Mouse (Mus musculus) intestine, embryonic 16.5 days (tissue): ENCODE results near the gene Ciz1. TPM values are rescaled to one million over a fixed set of nuclear protein-coding genes. Genes with fewer than 3 reads are reported as not detected.

Experiments
- ATAC-seq: fragments of 200-750 bp; cut with Nextera tagmentation; 2 replicates; pipeline ENCODE4 v1.8.0; 2017; ENCODE audit warnings: moderate TSS enrichment, moderate library complexity
- H3K27ac ChIP-seq: fragments of 300-500 bp; sonication (generic); 2 replicates; pipeline ENCODE4 v1.5.1; 2014; ENCODE audit warnings: mild to moderate bottlenecking, low read length
- H3K27me3 ChIP-seq: fragments of 300-500 bp; sonication (generic); replicated peaks from 2 replicates; pipeline ENCODE4 v1.6.1; 2014; ENCODE audit warnings: low read length, control low read depth, mixed read lengths; ENCODE audit not compliant: control insufficient read depth, insufficient read depth
- H3K36me3 ChIP-seq: fragments of 300-500 bp; sonication (generic); 2 replicates; pipeline ENCODE4 v1.6.1; 2014; ENCODE audit warnings: low read length, control low read depth; ENCODE audit not compliant: control insufficient read depth, insufficient read depth
- H3K4me1 ChIP-seq: fragments of 300-500 bp; sonication (generic); 2 replicates; pipeline ENCODE4 v1.6.1; 2014; ENCODE audit warnings: low read length, control low read depth, mixed read lengths; ENCODE audit not compliant: control insufficient read depth, insufficient read depth
- H3K4me2 ChIP-seq: fragments of 300-500 bp; sonication (generic); 2 replicates; pipeline ENCODE4 v1.6.1; 2014; ENCODE audit warnings: low read depth, low read length, control low read depth
- H3K4me3 ChIP-seq: fragments of 300-500 bp; sonication (generic); 2 replicates; pipeline ENCODE4 v1.5.1; 2014; ENCODE audit warnings: mild to moderate bottlenecking, low read length
- H3K9ac ChIP-seq: fragments of 300-500 bp; sonication (generic); 2 replicates; pipeline ENCODE4 v1.6.1; 2014; ENCODE audit warnings: low read depth, low read length
- H3K9me3 ChIP-seq: fragments of 300-500 bp; sonication (generic); 2 replicates; pipeline ENCODE4 v1.6.1; 2016; ENCODE audit warnings: low read length, control low read depth; ENCODE audit not compliant: control insufficient read depth
- WGBS: fragments of 180-500 bp; shearing (Covaris S2); extraction: QIAGEN DNeasy Blood & Tissue Kit; methylation state at CpG from one replicate; pipeline ENCODE4 v1.1.7; 2014; 5-methylcytosine and 5-hydroxymethylcytosine counted together
- polyA plus RNA-seq: library from polyadenylated mRNA; unstranded; fragments of >200 nt; fragmentation: Nextera tagmentation; extraction: Ambion mirVana; gene quantifications from 2 replicates; pipeline ENCODE4 v1.2.1, GENCODE M21; 2015

Ciz1 gene
- polyA plus RNA-seq, 1 experiment from 2014 or later = 47.1 TPM

DNA sequence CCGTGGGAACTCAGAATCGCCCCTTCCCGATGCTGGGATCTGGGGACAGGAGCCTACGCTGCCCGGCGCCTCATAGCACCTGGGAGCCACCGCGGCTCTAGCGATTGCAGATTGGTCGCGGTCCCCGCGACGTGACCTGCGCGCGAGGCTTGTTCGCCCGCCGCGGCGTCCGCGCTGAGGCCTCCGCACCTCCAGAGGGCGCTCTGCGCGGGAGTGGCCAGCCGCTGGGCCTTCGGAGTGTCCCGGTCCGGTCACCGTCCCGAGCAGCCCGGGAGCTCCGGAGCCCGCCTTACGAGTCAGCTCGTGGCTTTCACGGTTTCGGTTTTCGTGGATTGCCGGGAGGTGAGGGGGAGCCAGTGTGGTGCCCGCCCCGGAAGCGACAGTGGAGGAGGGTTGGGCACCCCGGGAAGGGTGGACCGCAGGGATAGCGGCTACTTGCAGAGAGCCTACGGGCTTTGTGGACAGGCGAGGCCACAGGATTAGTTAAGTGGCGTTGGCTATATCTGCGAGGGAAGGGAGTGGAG lies 10.8 kb downstream of the Ciz1 start:
- under 1% methylated on average over 53 of the region's 53 CpGs for WGBS
- peak overlapping the region; percentile 97 for H3K27ac ChIP-seq
- peak overlapping the region; percentile 81 for H3K4me2 ChIP-seq
- H3K36me3 ChIP-seq = peaks cover 5% of the 10 kb centered on the region
- H3K9ac ChIP-seq = peak overlapping the region; percentile 89
- H3K27me3 ChIP-seq = 0 out of 2 replicates have a peak, but pooled peaks cover 3% of the 10 kb centered on the region
- peak overlapping the region; percentile 79 for H3K4me3 ChIP-seq
- no peaks in the 10 kb centered on the region for H3K9me3 ChIP-seq
- H3K4me1 ChIP-seq = peaks cover 16% of the 10 kb centered on the region
- ATAC-seq = peak; percentile 82

- ATAC-seq = peak; percentile 75
Observed at GRCm38 (mm10) chr2:32363376-32364106, 11.4 kb downstream of the Ciz1 start.

DNA sequence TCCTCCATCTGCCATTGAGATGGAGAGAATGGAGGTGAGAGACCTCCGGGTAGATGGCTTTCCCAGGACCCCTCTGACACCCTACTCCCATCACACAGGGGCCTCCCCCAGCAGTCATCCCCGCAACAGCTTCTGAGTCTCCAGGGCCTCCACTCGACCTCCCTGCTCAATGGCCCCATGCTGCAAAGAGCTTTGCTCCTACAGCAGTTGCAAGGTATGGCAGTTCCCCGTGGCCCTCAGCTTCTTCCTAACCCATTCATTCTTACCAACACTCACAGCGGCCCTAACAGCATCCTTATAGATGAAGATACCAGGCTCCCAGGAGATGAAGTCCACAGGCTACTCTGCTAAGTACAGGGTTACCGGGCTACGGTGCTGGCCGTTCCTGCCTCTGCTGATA lies 12.0 kb downstream of the Ciz1 start:
- no peak for ATAC-seq
- H3K4me1 ChIP-seq = peaks cover 16% of the 10 kb centered on the region
- H3K36me3 ChIP-seq = peaks cover 5% of the 10 kb centered on the region
- H3K9ac ChIP-seq = peak overlapping the region; percentile 89
- H3K27ac ChIP-seq = no peak overlapping the region
- H3K4me2 ChIP-seq = peak overlapping the region; percentile 81
- WGBS = 77% methylated on average over 8 of the region's 8 CpGs
- no peaks in the 10 kb centered on the region for H3K9me3 ChIP-seq
- 0 out of 2 replicates have a peak, but pooled peaks cover 3% of the 10 kb centered on the region for H3K27me3 ChIP-seq
- H3K4me3 ChIP-seq = peak overlapping the region; percentile 79

More at GRCm38 (mm10) chr2:32363376-32364106, 11.4 kb downstream of the Ciz1 start:
- Histone ChIP-seq H3K4me2 (peak overlapping the region; percentile 81), H3K4me1 (peaks cover 16% of the 10 kb centered on the region), H3K9me3 (no peaks in the 10 kb centered on the region), H3K27me3 (0 out of 2 replicates have a peak, but pooled peaks cover 3% of the 10 kb centered on the region), H3K4me3 (peak overlapping the region; percentile 79), H3K9ac (peak overlapping the region; percentile 89), H3K27ac (peak overlapping the region; percentile 97), H3K36me3 (peaks cover 5% of the 10 kb centered on the region)
- WGBS = 7% methylated on average over 19 of the region's 19 CpGs

- no peak overlapping the region for H3K4me3 ChIP-seq
- no peaks in the 10 kb centered on the region for H3K27me3 ChIP-seq
- H3K4me1 ChIP-seq = peaks cover 10% of the 10 kb centered on the region
- peaks cover 16% of the 10 kb centered on the region for H3K36me3 ChIP-seq
- no peak overlapping the region for H3K9ac ChIP-seq
- H3K9me3 ChIP-seq = no peaks in the 10 kb centered on the region
- no peak for ATAC-seq
- H3K4me2 ChIP-seq = no peak overlapping the region
- no peak overlapping the region for H3K27ac ChIP-seq
- WGBS = 94% methylated on average over 5 of the region's 5 CpGs
Observed at GRCm38 (mm10) chr2:32367315-32367714, 15.2 kb downstream of the Ciz1 start.

- H3K27me3 ChIP-seq = no peaks in the 10 kb centered on the region
- WGBS = 91% methylated on average over 10 of the region's 10 CpGs
- peaks cover 36% of the 10 kb centered on the region for H3K36me3 ChIP-seq
- no peak overlapping the region for H3K4me3 ChIP-seq
- H3K27ac ChIP-seq = no peak overlapping the region
- H3K4me2 ChIP-seq = no peak overlapping the region
- H3K9me3 ChIP-seq = no peaks in the 10 kb centered on the region
- peaks cover 3% of the 10 kb centered on the region for H3K4me1 ChIP-seq
- H3K9ac ChIP-seq = no peak overlapping the region
- ATAC-seq = no peak
Observed at GRCm38 (mm10) chr2:32374191-32374590, 22.1 kb downstream of the Ciz1 start.

GRCm38 (mm10) chr2:32375317-32375940 lies 23.3 kb downstream of the Ciz1 start:
- no peaks in the 10 kb centered on the region for H3K27me3 ChIP-seq
- no peak overlapping the region for H3K4me3 ChIP-seq
- no peak overlapping the region for H3K27ac ChIP-seq
- H3K36me3 ChIP-seq = peaks cover 34% of the 10 kb centered on the region
- no peak for ATAC-seq
- 88% methylated on average over 13 of the region's 13 CpGs for WGBS
- no peak overlapping the region for H3K9ac ChIP-seq
- H3K4me2 ChIP-seq = no peak overlapping the region
- H3K9me3 ChIP-seq = no peaks in the 10 kb centered on the region
- peaks cover 3% of the 10 kb centered on the region for H3K4me1 ChIP-seq

DNA sequence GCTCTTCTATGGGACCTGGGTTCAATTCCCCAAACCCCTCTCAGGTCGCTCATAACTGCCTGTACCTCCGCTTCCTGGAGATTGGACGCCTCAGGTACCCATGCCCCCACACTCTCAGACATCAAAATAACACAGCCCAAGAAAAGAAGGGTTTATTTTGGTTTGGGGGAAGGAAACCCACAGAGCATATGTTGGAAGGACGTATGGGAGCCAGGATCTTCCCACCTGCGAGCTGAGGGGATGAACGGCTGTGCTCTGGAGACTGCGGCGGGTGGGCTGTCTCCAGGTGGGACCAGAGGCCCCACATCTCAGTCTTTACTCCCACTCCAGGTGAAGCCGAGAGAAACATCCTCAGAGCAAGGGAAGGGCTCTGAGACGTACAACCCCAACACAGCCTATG lies 24.8 kb downstream of the Ciz1 start:
- no peak overlapping the region for H3K27ac ChIP-seq
- ATAC-seq = no peak
- peaks cover 7% of the 10 kb centered on the region for H3K4me1 ChIP-seq
- H3K36me3 ChIP-seq = peaks cover 28% of the 10 kb centered on the region
- no peak overlapping the region for H3K9ac ChIP-seq
- H3K4me3 ChIP-seq = no peak overlapping the region
- H3K4me2 ChIP-seq = no peak overlapping the region
- H3K9me3 ChIP-seq = no peaks in the 10 kb centered on the region
- no peaks in the 10 kb centered on the region for H3K27me3 ChIP-seq
- WGBS = 93% methylated on average over 10 of the region's 10 CpGs

GRCm38 (mm10) chr2:32380001-32380500 lies 27.9 kb downstream of the Ciz1 start:
- Histone ChIP-seq H3K4me2 (no peak overlapping the region), H3K9ac (no peak overlapping the region), H3K36me3 (peaks cover 20% of the 10 kb centered on the region), H3K9me3 (no peaks in the 10 kb centered on the region), H3K4me1 (peaks cover 4% of the 10 kb centered on the region; the same call in 1 of the 2 replicates), H3K27ac (no peak overlapping the region), H3K4me3 (no peak overlapping the region), H3K27me3 (no peaks in the 10 kb centered on the region; the same call in 1 of the 2 replicates)
- 87% methylated on average over 7 of the region's 7 CpGs for whole genome bisulfite sequencing
- no peak for ATAC-seq

DNA sequence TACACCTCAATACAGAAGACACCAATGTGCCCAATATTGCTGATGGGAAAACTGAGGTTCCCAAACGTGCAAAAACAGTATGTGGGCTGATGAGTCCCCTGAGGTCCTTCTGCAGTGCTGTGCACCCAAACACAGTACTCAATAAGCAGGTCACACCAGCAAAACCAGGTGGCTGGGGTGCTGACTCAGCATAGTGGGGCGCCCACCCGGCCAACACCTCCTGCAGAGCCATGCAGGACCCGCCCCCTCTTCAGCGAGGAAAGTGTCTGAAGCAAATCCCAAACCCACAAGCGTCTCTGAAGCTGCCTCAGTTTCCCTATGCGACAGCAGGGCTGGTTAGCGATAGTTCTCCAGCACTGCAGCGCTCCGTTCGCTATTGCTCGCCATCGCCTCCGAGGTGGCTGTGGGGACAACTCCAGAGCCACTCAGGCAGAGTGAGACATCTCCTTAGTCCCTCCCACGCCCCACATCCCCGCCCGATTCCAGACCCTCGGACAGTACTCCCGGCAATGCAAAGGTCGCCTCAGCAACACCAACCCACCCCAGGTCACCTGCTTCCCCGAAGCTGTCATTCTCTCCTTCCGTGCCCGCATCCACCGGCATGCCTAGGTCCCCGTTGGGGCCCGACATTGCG lies 29.1 kb downstream of the Ciz1 start:
- Histone ChIP-seq H3K36me3 (peaks cover 15% of the 10 kb centered on the region), H3K4me2 (peak overlapping the region; percentile 99), H3K4me3 (peak overlapping the region; percentile 75), H3K9me3 (no peaks in the 10 kb centered on the region), H3K27me3 (no peaks in the 10 kb centered on the region; the same call in 1 of the 2 replicates), H3K9ac (peak overlapping the region; percentile 72), H3K4me1 (peaks cover 4% of the 10 kb centered on the region; the same call in 1 of the 2 replicates), H3K27ac (no peak overlapping the region)
- ATAC-seq = peak; percentile 47; the same call in 1 of the 2 replicates
- WGBS = 1% methylated on average over 27 of the region's 27 CpGs
